Mouse (Mus musculus): ENCODE results near the gene Slc4a8.
"Not testable (repeated sequence)": the region's sequence is repeated elsewhere in the genome, so short reads cannot be mapped to it uniquely, and the experiment has no call there.

Gene Slc4a8

DNA sequence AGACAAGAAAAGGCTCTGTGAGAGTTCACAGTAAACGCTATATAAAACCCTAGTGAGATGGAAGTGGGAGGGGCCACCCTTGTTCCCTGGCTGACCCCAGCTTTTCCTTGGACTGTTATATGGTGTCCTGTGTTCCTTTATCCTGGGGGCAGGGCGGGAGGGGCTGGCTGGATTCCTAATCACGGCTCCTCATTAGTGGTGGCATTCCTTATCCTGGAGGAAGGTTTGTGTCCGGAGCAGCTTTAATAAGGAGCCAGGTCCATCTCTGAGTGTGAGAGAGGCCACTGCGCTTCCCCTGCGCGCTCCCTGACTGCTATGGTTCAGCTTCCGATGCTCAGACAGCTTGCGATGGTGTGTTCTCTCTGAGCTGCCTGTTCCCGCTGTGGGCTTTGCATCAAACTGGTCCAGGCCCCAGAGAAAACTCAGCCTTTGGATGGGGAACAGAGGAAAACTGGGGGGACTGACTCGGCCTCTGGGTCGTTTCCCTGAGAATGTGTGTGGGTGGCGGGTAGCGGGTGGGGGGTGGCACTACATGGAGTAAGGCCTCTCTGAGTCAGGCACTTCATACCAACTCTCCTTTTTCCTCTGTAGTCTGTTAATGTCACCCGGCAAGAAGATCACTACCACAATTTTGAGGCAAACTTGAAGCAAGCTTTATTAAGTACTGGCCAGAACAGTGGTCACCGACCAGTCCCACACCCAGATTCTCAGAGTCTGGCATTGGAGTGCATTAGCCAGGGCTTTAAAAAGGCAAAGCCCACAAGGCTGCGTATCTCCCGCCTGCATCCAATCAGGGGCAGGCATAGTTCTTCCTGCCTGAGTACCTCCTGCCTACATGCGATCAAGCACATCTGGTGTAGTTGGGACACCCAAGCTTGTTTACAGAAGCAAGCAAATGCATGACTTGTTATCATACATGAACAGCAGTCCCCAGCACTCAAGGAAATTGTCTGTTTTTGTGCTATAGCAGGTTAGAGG is 13.9 kb downstream of the Slc4a8 start:
- no peak for DNase-seq

DNA sequence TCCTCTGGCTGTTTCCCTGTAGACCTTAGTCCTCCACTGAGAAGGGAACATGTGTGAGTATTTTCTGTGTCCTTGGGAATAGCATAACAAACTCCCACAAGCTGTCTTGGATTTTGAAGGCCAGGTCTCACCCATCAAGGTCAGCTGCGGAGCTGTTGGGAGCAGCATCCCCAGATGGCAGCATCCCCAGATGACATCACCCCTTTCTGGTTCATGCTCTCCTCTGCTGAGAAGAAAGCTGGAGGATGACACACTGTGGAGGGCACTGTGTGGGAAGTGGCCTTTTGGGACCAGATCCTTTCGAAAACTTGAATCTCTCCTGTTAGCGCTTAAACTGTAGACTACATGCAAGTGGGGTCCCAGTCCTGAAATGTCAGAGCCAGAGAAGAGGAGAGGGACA is 14.9 kb downstream of the Slc4a8 start:
- DNase-seq: no peak

DNA sequence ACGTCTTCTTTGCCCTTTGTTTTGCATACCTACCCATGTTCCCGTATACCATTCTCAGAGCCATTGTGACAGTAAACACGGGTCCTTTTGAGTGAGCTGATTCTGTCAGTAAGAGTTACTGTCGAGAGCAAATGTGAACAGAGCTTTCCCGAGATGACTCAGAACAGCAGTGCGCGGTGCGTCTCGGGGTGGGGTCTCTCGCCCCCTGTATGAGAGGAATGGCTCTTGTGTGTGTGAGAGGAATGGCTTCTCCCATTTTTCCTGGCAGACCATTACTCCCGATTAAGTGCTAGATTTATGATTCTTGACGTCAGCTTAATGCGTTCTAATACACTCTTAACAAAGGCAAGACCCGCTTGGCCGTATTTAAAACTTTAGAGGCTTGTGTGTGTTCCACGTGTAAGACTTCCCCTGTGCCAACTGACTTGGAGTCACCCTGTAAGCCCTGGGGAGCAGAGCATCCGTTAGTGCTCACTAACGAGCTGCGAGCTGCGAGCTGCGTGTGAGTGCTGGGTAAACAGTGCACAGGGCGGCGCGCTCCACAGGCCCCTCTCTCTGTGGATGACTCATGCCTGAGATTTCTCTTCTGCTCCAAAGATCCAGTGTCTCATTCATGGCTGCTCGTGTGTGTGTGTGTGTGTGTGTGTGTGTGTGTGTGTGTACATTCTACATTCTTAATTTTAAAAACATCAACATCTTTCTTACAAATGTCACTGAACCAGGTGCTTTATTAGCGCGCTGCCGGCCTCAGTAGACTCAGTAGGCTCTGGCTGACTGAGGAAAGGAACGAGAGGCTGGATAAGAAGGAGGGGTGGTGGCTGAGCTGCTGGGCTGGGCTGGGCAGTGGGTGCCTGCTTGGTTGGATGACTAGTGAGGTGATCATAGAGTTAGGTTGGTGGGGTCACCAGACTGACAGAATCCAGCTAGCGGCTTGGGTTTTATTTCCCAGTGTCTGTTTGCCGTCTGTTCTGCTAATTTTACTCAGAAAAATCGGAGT is 15.8 kb downstream of the Slc4a8 start:
- peak; percentile 55 to 66 for DNase-seq

DNA sequence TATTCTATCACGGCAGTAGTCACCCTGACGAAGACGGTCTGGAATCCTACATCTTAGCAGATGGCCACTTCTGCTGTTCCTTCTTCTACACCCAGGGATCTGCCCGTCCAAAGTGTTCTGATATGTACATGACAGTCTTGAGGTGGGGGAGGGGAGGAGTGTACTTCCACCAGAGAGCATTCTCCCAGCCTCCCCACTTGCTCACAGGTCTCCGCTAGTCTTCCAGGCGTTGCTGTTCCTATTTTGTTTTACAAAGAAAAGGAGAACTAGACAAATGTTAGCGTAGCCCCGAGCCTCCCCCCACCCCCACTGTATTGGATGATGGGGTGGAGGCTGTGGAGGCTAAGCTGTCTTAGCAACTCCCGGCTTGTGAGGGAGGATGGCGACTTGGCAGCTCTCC is 18.3 kb downstream of the Slc4a8 start:
- DNase-seq: peak; percentile 28 to 37

DNA sequence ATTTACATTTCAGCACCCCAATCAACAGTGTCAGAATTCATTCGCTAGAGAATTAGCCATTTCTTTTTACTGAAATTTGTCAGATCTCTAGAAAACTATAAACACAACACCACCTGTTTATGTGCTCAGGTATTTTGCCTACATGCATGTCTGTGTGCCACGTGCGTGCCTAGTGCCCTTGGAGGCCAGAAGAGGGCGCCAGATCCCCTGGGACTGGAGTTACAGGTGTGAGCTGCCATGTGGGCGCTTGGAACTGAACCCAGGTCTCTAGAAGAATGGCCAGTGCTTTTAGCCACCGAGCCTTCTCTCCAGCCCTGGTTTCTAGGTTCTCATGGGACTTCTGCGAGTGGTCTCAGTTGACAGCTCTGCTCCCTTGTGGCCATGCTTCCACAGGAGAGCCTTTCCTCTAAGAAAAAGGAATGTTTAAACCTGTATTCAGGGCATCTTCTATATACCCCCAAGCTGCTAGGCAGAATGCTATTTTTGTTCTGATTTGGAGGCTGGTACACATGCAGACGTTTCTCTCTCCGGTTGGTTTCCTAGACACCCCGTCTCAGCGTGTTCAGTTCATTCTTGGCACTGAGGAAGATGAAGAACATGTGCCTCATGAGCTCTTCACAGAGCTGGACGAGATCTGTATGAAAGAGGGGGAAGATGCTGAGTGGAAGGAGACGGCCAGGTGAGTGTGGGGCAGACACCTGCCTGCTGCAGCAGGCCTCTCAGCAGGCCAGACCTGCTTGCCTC is 21.9 kb downstream of the Slc4a8 start:
- no peak for DNase-seq

DNA sequence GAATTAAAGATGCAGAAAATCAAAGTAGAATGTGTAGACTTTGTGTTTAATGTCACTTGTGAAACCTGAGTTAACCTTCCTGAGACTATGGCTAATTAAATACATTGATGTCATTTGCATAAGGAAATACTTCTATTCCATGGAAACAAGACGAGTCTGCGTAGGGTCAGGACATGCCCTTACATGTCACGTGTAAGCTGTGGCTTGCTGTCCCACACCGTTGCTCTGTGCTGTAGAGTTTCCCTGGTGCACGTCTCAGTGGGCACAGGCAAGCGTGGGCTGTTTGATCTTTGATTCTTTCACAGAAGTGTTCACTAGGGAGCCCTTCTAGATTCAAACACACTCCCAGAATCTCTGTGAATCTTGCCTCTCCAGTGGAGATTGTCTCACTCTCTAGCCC is 28.7 kb downstream of the Slc4a8 start:
- DNase-seq: no peak

DNA sequence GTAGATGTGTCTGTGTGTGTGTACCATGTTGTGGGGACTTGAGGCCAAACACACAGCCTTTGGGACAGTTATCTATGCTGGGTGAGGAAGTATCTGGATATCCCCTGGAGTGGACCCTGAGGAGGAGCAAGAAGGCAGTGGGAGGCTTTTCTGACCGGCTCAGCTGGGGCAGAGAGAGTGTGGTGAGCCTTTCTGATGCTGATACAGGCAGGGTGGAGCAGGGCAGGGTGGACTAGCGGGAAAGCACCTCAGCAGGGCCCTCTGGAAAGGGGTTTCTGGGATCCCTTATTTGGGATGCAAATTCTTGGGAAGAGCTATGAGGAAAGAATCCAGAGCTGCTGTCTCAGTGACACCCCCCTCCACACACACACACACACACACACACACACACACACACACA is 30.8 kb downstream of the Slc4a8 start:
- no peak for DNase-seq

DNA sequence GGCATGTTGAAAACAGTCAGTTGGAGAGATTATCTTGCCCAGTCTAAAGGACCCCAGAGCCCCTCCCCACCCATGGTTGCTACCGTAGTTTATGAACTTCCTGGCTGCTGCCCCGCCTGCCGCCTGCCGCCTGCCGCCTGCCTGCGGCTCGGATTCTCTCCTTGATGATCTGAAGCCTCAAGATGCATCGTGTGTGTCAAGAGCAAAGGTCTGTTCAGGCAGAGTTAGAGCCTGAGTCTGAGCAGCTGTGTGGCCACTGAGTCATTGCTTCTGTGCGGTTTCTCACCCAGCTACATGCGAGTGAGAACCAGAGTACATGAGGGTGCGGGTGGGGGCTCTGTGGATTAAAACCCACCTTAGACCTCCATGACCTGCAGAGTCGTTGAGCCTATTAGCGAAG is 39.4 kb downstream of the Slc4a8 start:
- DNase-seq: no peak

DNA sequence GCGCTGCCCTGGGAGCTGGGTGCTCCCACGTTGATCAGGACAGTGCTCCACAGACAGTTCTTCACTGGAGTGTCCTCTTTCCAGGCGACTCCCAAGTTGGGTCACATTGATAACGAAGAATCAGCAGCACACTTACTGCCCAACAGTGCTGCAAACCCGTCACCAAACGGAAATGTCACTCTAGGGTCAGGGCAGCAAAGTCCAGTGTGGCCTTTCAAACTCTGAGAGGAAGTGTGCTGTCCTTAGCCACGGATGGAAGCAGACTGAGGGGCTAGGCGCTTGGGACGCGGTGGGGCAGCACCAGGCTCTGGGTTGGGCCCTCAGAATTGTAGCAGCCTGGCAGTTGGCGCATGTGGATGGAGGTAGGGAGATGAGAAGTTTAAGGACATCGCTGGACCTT is 46.5 kb downstream of the Slc4a8 start:
- DNase-seq: no peak

DNA sequence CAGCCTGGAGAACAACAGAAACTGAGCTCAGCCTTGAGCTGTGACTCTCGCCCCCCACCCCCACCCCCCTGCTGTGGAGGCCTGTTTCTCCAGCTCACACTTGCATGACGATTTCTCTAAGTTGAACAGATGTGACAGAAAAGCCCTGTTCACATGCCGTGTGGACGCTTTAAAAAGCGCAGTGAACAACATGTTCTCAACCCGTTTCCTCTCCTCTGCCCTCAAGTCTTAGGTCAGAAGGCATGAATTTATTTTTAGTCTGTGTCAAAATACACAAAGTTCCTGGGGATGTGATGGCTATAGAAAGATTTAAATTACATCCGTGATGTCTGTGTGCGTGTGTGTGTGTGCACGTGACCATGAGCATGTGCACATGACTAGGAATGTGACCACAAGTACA is 46.9 kb downstream of the Slc4a8 start:
- DNase-seq: no peak

DNA sequence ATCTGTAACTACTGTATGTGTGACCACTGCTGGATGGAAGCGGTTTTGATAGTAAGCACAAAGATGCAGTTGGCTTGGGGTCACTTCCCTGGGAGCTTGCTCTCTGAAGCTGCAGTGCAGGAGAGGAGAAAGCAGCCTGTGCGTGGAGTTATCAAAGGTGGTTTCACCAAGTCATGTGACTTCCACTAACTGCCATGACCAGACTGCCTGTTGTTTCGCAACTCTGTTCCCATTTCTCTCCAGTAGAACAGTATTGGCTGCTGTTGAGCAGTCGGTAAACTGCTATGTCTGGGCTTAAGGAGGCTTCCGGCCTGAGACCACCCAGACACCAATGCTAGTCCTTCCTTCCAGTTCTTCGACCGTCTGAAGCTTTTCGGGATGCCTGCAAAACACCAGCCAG is 48.7 kb downstream of the Slc4a8 start:
- DNase-seq: no peak

DNA sequence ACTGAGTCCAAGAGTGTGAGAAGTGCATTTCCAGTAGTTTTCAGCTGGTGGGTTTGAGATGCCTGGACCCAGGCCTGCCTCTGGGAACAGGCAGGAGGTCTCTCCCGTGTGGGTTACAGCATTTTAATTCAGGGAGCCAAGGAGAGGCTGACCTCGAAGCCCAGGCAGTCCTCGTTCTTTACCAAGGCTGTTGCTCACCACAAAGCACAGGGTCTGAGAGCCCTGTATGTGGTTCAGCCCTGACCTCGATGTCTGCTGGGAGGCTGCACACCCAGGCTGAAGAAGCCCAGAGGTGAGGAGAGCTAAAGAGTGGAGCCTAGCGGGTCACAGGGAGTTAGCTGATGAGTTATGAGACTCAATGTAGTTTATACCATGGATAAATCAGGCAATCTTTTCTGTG is 52.0 kb downstream of the Slc4a8 start:
- DNase-seq: no peak

DNA sequence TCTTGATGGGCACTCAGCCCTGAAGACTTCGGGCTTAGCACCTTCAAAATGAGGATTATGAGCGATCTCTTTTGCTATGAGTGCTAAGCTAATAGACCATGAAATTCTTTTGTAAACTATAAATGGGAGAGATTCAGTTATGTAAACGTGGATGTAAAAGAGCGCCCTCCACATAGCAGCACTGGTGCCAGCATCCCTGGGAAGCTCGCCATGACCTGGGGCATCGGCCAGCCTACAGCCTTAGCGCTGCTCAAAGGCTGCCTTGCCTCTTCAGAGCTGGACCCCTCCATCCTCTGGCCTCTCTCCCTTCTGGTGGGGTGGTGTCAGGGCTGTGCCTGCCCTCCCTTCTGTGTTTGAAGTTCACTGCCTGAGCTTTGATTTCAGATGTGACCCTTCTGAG is 52.5 kb downstream of the Slc4a8 start:
- no peak for DNase-seq

DNA sequence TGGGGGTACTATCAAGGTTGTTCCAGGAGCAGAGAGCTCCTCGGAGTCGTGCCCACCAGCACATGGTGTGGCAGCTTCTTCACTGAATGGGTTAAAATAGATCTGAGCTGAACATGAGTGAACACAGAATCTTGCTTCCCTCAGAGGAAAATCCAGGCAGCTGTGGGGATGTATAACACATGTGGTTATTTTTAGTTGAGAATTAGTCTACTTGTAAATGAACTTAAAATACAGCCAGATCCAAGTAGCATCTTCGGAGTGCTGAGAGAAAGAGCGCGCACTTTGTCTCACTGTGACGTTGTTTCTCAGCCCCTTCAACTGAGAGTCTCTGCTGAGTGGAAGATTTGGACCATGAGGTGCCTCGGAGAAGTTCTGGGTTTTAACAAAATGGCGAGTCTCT is 53.8 kb downstream of the Slc4a8 start:
- no peak for DNase-seq

DNA sequence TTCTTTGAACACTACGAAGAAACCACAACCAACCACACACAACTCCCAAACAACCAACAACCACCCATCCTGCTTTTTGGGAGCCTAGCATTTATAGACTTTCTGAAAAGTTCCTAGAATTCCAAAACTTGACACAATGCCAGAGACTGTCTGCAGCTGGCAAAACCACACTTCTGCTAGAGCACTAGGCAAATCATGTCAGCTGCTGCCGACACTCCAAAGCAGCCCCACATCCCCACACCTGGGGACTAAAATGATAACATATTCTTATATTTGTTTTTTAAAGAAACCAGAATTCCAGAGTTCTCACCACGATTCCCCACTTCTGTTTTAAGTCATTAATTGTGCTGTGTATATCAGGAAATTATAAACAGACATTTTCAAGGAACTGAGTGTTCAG is 57.3 kb downstream of the Slc4a8 start:
- DNase-seq: no peak

DNA sequence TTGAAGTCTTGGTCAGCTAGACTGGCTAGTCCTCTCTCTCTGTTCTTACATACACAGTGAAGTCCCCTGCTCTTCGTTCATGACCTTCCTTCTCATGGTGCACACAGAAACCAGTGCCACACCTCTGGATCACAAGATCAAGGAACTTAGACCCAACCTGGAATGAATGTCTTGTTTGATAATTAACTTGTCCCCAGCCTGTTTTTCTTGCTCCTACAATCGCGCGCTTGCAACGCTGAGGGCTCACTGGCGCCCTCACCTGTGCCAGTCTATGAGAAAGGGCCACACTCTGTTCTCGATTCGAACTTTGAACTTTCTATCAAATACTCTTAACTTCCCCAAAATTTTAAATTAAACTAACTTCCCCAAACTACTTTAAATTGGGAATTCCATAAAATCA is 60.3 kb downstream of the Slc4a8 start:
- DNase-seq: peak; percentile 64 to 75

DNA sequence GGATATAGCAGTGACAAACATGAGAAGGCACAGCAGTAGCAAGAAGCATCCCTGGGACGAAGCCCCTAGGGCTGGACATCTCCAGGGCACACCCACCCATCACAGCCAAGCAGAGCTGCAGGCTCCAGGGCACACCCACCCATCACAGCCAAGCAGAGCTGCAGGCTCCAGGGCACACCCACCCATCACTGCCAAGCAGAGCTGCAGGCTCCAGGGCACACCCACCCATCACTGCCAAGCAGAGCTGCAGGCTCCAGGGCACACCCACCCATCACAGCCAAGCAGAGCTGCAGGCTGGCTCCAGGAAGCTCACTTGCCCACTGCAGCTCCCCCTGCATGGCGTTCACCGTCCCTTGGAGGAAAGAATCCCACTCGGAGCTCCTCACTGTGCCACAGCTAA is 60.8 kb downstream of the Slc4a8 start:
- not testable (repeated sequence) for DNase-seq

DNA sequence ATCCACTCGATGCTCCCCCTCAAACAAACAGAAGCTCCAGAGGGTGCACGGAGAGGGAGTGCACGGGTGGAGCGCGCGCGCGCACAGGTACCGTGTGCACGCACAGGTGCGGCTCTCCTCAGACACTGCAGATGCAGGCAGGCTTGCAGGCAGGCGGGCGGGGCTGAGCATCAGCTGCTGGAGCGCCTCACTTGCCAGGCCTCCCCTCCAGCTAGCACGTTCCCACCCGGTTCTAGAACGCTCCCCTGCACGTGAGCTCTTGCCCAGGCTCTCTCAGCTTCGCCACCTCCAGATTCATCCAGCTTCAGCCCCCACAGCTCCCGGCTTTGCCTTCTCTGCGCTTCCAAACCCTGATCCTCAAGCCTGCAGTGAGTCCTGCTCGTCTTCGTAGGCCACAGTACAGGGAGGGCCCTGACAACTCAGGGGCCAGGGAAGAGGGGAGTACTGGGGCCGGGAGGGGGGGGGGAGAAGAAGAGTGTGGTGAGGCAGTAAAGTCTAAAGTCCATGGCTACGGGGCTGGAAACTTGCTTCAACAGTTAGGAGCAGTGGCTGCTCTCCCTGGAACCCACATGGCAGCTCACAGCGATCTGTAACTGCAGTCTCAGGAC is 63.8 kb downstream of the Slc4a8 start:
- DNase-seq: peak in 1 of 2 experiments; percentile 43

DNA sequence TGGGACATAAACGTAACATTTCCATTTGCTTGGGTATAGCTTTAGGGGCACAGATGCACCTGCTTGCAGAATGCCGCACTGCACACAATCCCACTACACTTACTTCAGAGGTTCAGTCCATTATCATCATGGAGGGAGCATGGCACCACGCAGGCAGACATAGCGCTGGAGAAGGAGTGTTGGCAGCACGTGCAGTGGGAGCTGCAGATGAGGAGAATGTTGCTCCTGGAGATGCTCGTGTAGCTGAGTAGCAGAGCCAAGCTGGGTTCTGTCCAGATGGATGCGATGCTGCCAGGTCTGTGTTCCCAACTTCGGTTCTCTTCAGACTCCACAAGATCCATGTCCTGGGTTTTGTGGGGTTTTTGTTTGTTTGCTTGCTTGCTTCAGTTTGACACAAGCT is 64.5 kb downstream of the Slc4a8 start:
- DNase-seq: no peak

DNA sequence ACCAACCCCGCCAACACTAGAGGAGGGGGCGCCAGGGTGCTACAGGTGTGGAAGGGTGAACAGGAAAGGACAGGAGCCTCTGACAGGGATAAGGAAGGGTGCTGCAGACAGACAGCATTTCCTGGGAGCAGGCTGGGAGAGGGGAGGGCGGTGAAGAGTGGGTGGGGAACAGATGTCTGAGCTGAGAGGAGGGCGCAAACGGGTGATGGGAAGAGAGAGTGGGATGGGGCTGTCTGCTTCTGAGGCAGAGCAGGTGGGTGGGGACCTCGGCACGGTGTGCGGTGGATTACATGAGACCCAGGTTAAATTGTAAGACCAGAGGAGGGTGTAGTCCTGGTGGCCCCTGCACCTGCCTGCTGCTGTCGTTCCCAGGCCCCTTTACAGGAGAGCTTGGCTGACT is 68.2 kb downstream of the Slc4a8 start:
- DNase-seq: no peak

DNA sequence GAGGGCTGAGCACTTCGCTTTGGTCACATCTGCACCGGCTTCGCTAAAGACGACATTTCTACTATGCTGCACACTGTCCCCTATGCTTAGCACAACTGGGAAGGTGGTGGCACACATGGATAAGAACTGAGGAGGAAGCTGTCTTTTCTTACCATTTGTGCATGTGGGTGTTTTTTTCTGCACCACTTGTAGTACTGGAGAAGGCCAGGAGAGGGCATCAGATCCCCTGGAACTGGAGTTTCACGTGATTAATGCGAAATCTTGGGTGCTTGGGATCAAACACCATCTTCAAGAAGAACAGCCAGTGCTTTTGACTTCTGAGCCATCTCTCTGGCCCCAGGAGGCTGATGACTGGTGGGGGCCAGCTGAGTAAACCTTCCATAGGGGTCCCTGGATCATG is 69.1 kb downstream of the Slc4a8 start:
- DNase-seq: peak; percentile 32 to 41

DNA sequence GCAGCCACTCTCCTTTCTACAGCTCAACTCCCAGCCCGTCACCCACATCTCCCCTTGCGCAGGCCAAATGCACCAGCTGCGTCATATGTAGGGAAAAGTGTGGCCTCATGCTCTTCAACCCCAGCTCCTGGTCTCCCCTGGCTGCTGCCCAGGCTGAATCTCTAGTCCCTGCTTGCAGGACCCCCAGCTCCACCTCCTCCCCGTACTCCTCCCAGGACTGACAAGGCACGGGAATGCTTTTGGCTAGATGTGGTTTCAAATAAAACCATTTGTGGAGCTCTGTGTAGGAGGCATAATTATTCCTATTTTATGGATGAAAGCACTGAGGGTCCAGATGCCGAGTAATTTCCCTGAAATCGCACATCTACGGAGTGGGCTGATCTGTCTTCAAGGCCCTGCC is 70.6 kb downstream of the Slc4a8 start:
- DNase-seq: no peak
